Mouse (Mus musculus) intestine, postnatal 0 days (tissue): Measurements from ENCODE around the gene Rps21. TPM values are rescaled to one million over a fixed set of nuclear protein-coding genes. Genes with fewer than 3 reads are reported as not detected.

ENCODE experiments used
- ATAC-seq: fragments of 200-750 bp; cut with Nextera tagmentation; 2 replicates; pipeline ENCODE4 v1.8.0; 2017; ENCODE audit warnings: mild to moderate bottlenecking, moderate TSS enrichment, moderate library complexity
- H3K27ac ChIP-seq: fragments of 300-500 bp; sonication (generic); 2 replicates; pipeline ENCODE4 v1.5.1; 2014; ENCODE audit warnings: mild to moderate bottlenecking, low read depth, low read length, moderate library complexity
- H3K27me3 ChIP-seq: fragments of 300-500 bp; sonication (generic); replicated peaks from 2 replicates; pipeline ENCODE4 v1.6.1; 2014; ENCODE audit warnings: low read length, mixed read lengths; ENCODE audit not compliant: control insufficient read depth, insufficient read depth
- H3K36me3 ChIP-seq: fragments of 300-500 bp; sonication (generic); 2 replicates; pipeline ENCODE4 v1.6.1; 2014; ENCODE audit warnings: mild to moderate bottlenecking, moderate library complexity; ENCODE audit not compliant: control insufficient read depth, insufficient read depth
- H3K4me1 ChIP-seq: fragments of 300-500 bp; sonication (generic); replicated peaks from 2 replicates; pipeline ENCODE4 v1.6.1; 2014; ENCODE audit warnings: antibody characterized with exemption, low read length, mixed read lengths; ENCODE audit not compliant: control insufficient read depth, insufficient read depth
- H3K4me2 ChIP-seq: fragments of 300-500 bp; sonication (generic); replicated peaks from 2 replicates; pipeline ENCODE4 v1.6.1; 2014; ENCODE audit warnings: low read depth, mild to moderate bottlenecking, moderate library complexity
- H3K4me3 ChIP-seq: fragments of 300-500 bp; sonication (generic); 2 replicates; pipeline ENCODE4 v1.5.1; 2014; ENCODE audit warnings: low read depth, low read length
- H3K9ac ChIP-seq: fragments of 300-500 bp; sonication (generic); 2 replicates; pipeline ENCODE4 v1.6.1; 2014; ENCODE audit warnings: mild to moderate bottlenecking, low read depth, low read length
- H3K9me3 ChIP-seq: fragments of 300-500 bp; sonication (generic); 2 replicates; pipeline ENCODE4 v1.6.1; 2016; ENCODE audit warnings: mixed run types; ENCODE audit not compliant: control insufficient read depth
- CTCF ChIP-seq: sonication (generic); IDR thresholded peaks from 2 replicates; pipeline ENCODE4 v1.5.1; 2016; ENCODE audit warnings: low read depth, mild to moderate bottlenecking, control low read depth, antibody characterized with exemption, moderate library complexity
- WGBS: fragments of 180-500 bp; shearing (Covaris S2); extraction: QIAGEN DNeasy Blood & Tissue Kit; methylation state at CpG from one replicate; pipeline ENCODE4 v1.1.7; 2014; 5-methylcytosine and 5-hydroxymethylcytosine counted together
- polyA plus RNA-seq: library from polyadenylated mRNA; unstranded; fragments of >200 nt; fragmentation: Nextera tagmentation; extraction: Ambion mirVana; gene quantifications from 2 replicates; pipeline ENCODE4 v1.2.1, GENCODE M21; 2015

Rps21 gene
- polyA plus RNA-seq, 1 experiment from 2014 or later = 454 TPM

GRCm38 (mm10) chr2:180238591-180238990 is 18.6 kb upstream of the Rps21 start:
- Histone ChIP-seq H3K27ac (no peak overlapping the region), H3K4me1 (no peaks in the 10 kb centered on the region), H3K4me3 (no peak overlapping the region), H3K36me3 (no peaks in the 10 kb centered on the region), H3K4me2 (no peak overlapping the region), H3K27me3 (no peaks in the 10 kb centered on the region), H3K9me3 (no peaks in the 10 kb centered on the region), H3K9ac (no peak overlapping the region)
- TF ChIP-seq CTCF = no peak
- WGBS = 57% methylated on average over 5 of the region's 5 CpGs
- no peak for ATAC-seq

GRCm38 (mm10) chr2:180243108-180243507 is 14.1 kb upstream of the Rps21 start:
- TF ChIP-seq CTCF = no peak
- no peak overlapping the region for H3K4me3 ChIP-seq
- no peak overlapping the region for H3K9ac ChIP-seq
- H3K9me3 ChIP-seq = no peaks in the 10 kb centered on the region
- H3K27ac ChIP-seq = no peak overlapping the region
- no peak overlapping the region for H3K4me2 ChIP-seq
- no peaks in the 10 kb centered on the region for H3K36me3 ChIP-seq
- H3K4me1 ChIP-seq = no peaks in the 10 kb centered on the region
- H3K27me3 ChIP-seq = no peaks in the 10 kb centered on the region
- 79% methylated on average over 4 of the region's 4 CpGs for WGBS
- ATAC-seq = no peak

- no peak for ATAC-seq
- Histone ChIP-seq H3K4me2 (no peak overlapping the region), H3K27me3 (no peaks in the 10 kb centered on the region), H3K9ac (no peak overlapping the region), H3K36me3 (no peaks in the 10 kb centered on the region), H3K4me1 (no peaks in the 10 kb centered on the region), H3K9me3 (no peaks in the 10 kb centered on the region), H3K27ac (no peak overlapping the region), H3K4me3 (no peak overlapping the region)
- no peak for TF ChIP-seq CTCF
- 95% methylated on average over 5 of the region's 5 CpGs for WGBS
Measured at GRCm38 (mm10) chr2:180247916-180248315, 9.3 kb upstream of the Rps21 start.

- 39% methylated on average over 9 of the region's 9 CpGs for WGBS
- ATAC-seq = peak; percentile 48
- no peak for TF ChIP-seq CTCF
- Histone ChIP-seq H3K4me2 (no peak overlapping the region), H3K9ac (peak overlapping the region; percentile 22; the same call in 1 of the 2 replicates), H3K4me3 (no peak overlapping the region), H3K36me3 (no peaks in the 10 kb centered on the region), H3K27ac (peak overlapping the region; percentile 41; the same call in 1 of the 2 replicates), H3K4me1 (no peaks in the 10 kb centered on the region), H3K9me3 (no peaks in the 10 kb centered on the region), H3K27me3 (no peaks in the 10 kb centered on the region)
Measured at GRCm38 (mm10) chr2:180248947-180249660, 8.1 kb upstream of the Rps21 start.

GRCm38 (mm10) chr2:180250930-180251611 is 6.1 kb upstream of the Rps21 start:
- Histone ChIP-seq H3K27ac (no peak overlapping the region), H3K4me2 (no peak overlapping the region), H3K9me3 (no peaks in the 10 kb centered on the region), H3K36me3 (no peaks in the 10 kb centered on the region), H3K4me1 (no peaks in the 10 kb centered on the region), H3K27me3 (no peaks in the 10 kb centered on the region), H3K4me3 (no peak overlapping the region), H3K9ac (no peak overlapping the region)
- peak; percentile 63 for ATAC-seq
- peak; percentile 99 for TF ChIP-seq CTCF
- WGBS = 28% methylated on average over 11 of the region's 11 CpGs

GRCm38 (mm10) chr2:180251838-180252237 is 5.3 kb upstream of the Rps21 start:
- Histone ChIP-seq H3K9me3 (no peaks in the 10 kb centered on the region), H3K36me3 (no peaks in the 10 kb centered on the region), H3K4me3 (no peak overlapping the region), H3K4me2 (no peak overlapping the region), H3K27me3 (no peaks in the 10 kb centered on the region), H3K27ac (no peak overlapping the region), H3K4me1 (no peaks in the 10 kb centered on the region), H3K9ac (no peak overlapping the region)
- ATAC-seq = no peak
- no peak for TF ChIP-seq CTCF
- WGBS = 70% methylated on average over 3 of the region's 3 CpGs
